Mouse (Mus musculus): Measurements from ENCODE around the gene Pdzd2. TPM values are rescaled to one million over a fixed set of nuclear protein-coding genes. Genes with fewer than 3 reads are reported as not detected.
"Not testable (repeated sequence)": the region's sequence is repeated elsewhere in the genome, so short reads cannot be mapped to it uniquely, and the experiment has no call there.

The Pdzd2 gene
- total and polyA plus RNA-seq, 2 experiments from 2014 or later: 15.9 to 40.6 TPM

DNA sequence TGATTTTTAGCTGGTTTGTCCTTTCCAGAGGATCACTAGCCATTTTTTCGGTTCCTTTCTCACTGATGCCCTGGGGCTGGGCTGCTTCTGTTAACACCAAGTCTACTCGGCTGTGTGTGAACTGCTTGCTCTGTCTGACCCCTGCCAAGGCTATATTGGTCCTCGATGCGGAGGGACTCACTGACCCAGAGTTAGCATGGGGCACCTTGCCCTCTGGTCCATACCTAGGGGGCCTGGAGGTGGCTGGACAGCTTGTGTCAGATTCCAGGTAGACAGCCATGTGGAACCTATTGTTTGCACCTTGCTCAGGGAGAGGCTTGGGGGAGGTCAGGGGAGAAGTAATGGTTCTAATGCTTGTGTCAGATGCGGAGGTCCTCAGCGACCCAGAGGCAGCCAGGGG is 365.8 kb downstream of the Pdzd2 start:
- no peak for ATAC-seq
- no peaks in the 10 kb centered on the region for H3K9me3 ChIP-seq (ENCODE audit: low read length)
- H3K36me3 ChIP-seq (ENCODE audit: insufficient read depth, low read length): no peaks in the 10 kb centered on the region
- 80% methylated on average over 6 of the region's 6 CpGs for WGBS
- H3K4me3 ChIP-seq (ENCODE audit: low read length): no peak overlapping the region
- H3K4me2 ChIP-seq (ENCODE audit: low read depth, low read length): no peak overlapping the region
- peaks cover 8% of the 10 kb centered on the region; the same call in 1 of the 2 replicates for H3K4me1 ChIP-seq (ENCODE audit: insufficient read depth, low read length)
- no peak for TF ChIP-seq CTCF (IDR thresholded peaks at IDR 0.05; ENCODE audit: low read depth)
- no peak overlapping the region for H3K9ac ChIP-seq (replicated peaks; ENCODE audit: low read length)
- no peak overlapping the region for H3K27ac ChIP-seq
- DNase-seq (ENCODE audit: low spot score): no peak
- no peaks in the 10 kb centered on the region for H3K27me3 ChIP-seq (ENCODE audit: insufficient read depth, low read length)

GRCm38 (mm10) chr15:12373496-12373895 is 366.2 kb downstream of the Pdzd2 start:
- Histone ChIP-seq H3K4me3 (ENCODE audit: low read length) (no peak overlapping the region), H3K9ac (replicated peaks; ENCODE audit: low read length) (no peak overlapping the region), H3K27me3 (ENCODE audit: insufficient read depth, low read length) (no peaks in the 10 kb centered on the region), H3K4me1 (ENCODE audit: insufficient read depth, low read length) (peaks cover 8% of the 10 kb centered on the region; the same call in 1 of the 2 replicates), H3K4me2 (ENCODE audit: low read depth, low read length) (no peak overlapping the region), H3K9me3 (ENCODE audit: low read length) (no peaks in the 10 kb centered on the region), H3K36me3 (ENCODE audit: insufficient read depth, low read length) (no peaks in the 10 kb centered on the region), H3K27ac (no peak overlapping the region)
- no peak for DNase-seq (ENCODE audit: low spot score)
- 74% methylated on average over 14 of the region's 14 CpGs for WGBS
- ATAC-seq: no peak
- no peak for TF ChIP-seq CTCF (IDR thresholded peaks at IDR 0.05; ENCODE audit: low read depth)

DNA sequence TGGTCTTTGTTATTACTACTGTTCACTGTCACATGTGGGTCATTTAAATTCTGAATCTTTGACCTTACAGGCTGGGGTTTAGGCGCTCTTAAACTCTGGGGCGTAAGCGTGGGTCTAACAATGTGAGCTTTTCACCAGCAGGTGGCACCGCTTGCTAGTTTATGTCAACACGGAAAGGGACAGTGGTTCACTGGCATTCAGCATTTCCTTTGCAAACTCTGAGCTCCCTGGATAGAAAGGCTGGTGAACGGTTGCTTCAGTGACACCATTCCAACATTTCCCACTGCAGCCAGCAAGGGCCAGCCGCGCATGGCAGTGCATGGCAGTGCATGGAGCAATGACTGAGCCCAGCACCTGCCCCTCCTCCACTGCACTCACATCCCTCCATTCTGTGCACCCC is 368.5 kb downstream of the Pdzd2 start:
- no peak overlapping the region for H3K4me3 ChIP-seq (ENCODE audit: low read length)
- H3K9ac ChIP-seq (replicated peaks; ENCODE audit: low read length): no peak overlapping the region
- no peak overlapping the region for H3K4me2 ChIP-seq (ENCODE audit: low read depth, low read length)
- no peaks in the 10 kb centered on the region for H3K36me3 ChIP-seq (ENCODE audit: insufficient read depth, low read length)
- H3K9me3 ChIP-seq (ENCODE audit: low read length): no peaks in the 10 kb centered on the region
- H3K27ac ChIP-seq: no peak overlapping the region
- H3K4me1 ChIP-seq (ENCODE audit: insufficient read depth, low read length): peaks cover 17% of the 10 kb centered on the region
- DNase-seq (ENCODE audit: low spot score) (peak; percentile 92), ATAC-seq (peak; percentile 70)
- WGBS: 2% methylated on average over 8 of the region's 8 CpGs
- peak; percentile 92 for TF ChIP-seq CTCF (IDR thresholded peaks at IDR 0.05; ENCODE audit: low read depth)
- no peaks in the 10 kb centered on the region for H3K27me3 ChIP-seq (ENCODE audit: insufficient read depth, low read length)

DNA sequence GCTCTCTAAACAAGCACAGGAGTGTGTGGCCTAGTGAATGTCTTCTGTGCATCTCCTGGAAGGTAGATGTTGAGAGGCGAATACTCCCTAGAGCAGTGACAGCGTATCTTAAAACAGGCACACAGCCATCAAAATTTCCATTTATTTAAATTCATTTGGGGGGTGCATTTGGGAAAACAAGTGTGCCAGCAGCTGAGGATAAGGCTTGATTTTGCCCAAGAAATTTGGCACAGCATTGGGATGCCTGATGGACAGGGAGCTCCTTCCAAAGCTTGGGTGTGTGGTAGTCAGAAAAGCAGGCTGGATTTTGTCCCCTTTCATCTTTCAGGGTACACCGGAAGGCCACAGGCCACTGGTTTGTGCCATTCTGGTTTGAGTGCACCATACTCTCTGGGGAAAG is 369.6 kb downstream of the Pdzd2 start:
- no peak overlapping the region for H3K4me2 ChIP-seq (ENCODE audit: low read depth, low read length)
- no peak overlapping the region for H3K9ac ChIP-seq (replicated peaks; ENCODE audit: low read length)
- no peaks in the 10 kb centered on the region for H3K27me3 ChIP-seq (ENCODE audit: insufficient read depth, low read length)
- DNase-seq (ENCODE audit: low spot score) (no peak), ATAC-seq (no peak)
- peaks cover 18% of the 10 kb centered on the region for H3K4me1 ChIP-seq (ENCODE audit: insufficient read depth, low read length)
- WGBS: 78% methylated on average over 3 of the region's 3 CpGs
- H3K9me3 ChIP-seq (ENCODE audit: low read length): no peaks in the 10 kb centered on the region
- no peaks in the 10 kb centered on the region for H3K36me3 ChIP-seq (ENCODE audit: insufficient read depth, low read length)
- H3K27ac ChIP-seq: no peak overlapping the region
- TF ChIP-seq CTCF (IDR thresholded peaks at IDR 0.05; ENCODE audit: low read depth): no peak
- H3K4me3 ChIP-seq (ENCODE audit: low read length): no peak overlapping the region

DNA sequence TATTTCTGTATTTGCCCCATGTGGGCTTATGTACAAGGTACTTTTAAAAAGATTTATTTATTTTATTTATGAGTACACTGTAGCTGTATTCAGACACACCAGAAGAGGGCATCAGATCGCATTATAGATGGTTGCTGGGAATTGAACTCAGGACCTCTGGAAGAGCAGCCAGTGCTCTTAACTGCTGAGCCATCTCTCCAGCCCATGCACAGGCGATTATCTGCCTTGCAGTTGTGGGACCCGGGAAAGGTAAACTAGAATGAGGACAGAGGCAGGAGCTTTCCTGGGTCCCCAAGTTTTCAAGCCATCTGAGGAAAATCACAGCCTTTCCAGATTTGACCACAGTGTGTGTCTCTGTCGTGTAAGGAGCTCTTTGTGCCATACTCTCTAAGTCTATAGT is 370.9 kb downstream of the Pdzd2 start:
- ATAC-seq (no peak), DNase-seq (ENCODE audit: low spot score) (no peak)
- peaks cover 18% of the 10 kb centered on the region for H3K4me1 ChIP-seq (ENCODE audit: insufficient read depth, low read length)
- no peak overlapping the region for H3K9ac ChIP-seq (replicated peaks; ENCODE audit: low read length)
- no peak for TF ChIP-seq CTCF (IDR thresholded peaks at IDR 0.05; ENCODE audit: low read depth)
- no peak overlapping the region for H3K27ac ChIP-seq
- no peaks in the 10 kb centered on the region for H3K27me3 ChIP-seq (ENCODE audit: insufficient read depth, low read length)
- H3K4me2 ChIP-seq (ENCODE audit: low read depth, low read length): no peak overlapping the region
- no peaks in the 10 kb centered on the region for H3K9me3 ChIP-seq (ENCODE audit: low read length)
- WGBS: 90% methylated on average over 4 of the region's 4 CpGs
- no peaks in the 10 kb centered on the region for H3K36me3 ChIP-seq (ENCODE audit: insufficient read depth, low read length)
- no peak overlapping the region for H3K4me3 ChIP-seq (ENCODE audit: low read length)

- Histone ChIP-seq H3K36me3 (ENCODE audit: insufficient read depth, low read length) (no peaks in the 10 kb centered on the region), H3K27ac (no peak overlapping the region), H3K27me3 (ENCODE audit: insufficient read depth, low read length) (no peaks in the 10 kb centered on the region), H3K9me3 (ENCODE audit: low read length) (no peaks in the 10 kb centered on the region), H3K4me1 (ENCODE audit: insufficient read depth, low read length) (peaks cover 18% of the 10 kb centered on the region), H3K4me2 (ENCODE audit: low read depth, low read length) (no peak overlapping the region), H3K9ac (replicated peaks; ENCODE audit: low read length) (no peak overlapping the region), H3K4me3 (ENCODE audit: low read length) (no peak overlapping the region)
- ATAC-seq (no peak), DNase-seq (ENCODE audit: low spot score) (no peak)
- no peak for TF ChIP-seq CTCF (IDR thresholded peaks at IDR 0.05; ENCODE audit: low read depth)
- WGBS: 47% methylated on average over 11 of the region's 11 CpGs
Measured at GRCm38 (mm10) chr15:12368357-12368756, 371.4 kb downstream of the Pdzd2 start.

DNA sequence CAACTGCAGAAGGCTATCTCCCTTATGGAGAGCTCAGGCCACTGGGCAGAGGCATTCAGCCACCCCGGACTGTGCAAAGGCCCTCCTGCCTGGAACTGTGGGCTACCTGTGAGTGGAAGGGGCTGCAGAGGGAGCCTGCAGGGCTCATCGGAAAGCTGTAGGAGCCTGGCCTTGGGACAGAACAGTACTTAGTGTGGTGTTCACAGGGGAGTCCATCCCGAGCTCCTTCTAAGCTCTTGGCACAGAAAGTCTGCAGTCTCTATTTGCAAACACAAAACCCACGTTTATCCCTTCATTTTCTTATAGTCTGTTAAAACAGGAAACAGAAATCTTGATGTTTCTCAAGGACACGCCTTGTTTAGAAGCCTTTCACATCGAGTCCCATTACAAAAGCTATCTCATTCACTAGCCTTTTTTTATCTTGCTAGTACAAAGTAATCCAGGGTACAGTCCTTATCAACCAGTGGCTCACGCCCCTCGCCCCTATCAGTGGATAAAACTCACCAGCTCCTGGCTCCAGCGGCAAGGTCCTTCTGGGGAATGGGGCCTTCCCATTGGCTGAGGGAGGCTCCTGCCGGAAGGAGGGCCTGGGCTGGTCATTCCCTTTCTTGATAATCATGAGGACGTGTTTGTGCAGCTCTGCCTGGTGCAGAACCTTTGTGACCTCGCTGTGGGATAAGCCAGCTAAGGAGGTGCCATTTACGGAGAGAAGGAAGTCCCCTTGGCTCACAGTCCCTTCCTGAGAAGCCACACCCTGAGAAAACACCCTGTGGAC is 372.2 kb downstream of the Pdzd2 start:
- no peak overlapping the region for H3K9ac ChIP-seq (replicated peaks; ENCODE audit: low read length)
- H3K27me3 ChIP-seq (ENCODE audit: insufficient read depth, low read length): no peaks in the 10 kb centered on the region
- TF ChIP-seq CTCF (IDR thresholded peaks at IDR 0.05; ENCODE audit: low read depth): no peak
- no peak overlapping the region for H3K27ac ChIP-seq
- DNase-seq (ENCODE audit: low spot score) (no peak), ATAC-seq (no peak)
- no peaks in the 10 kb centered on the region for H3K9me3 ChIP-seq (ENCODE audit: low read length)
- WGBS: 51% methylated on average over 13 of the region's 13 CpGs
- no peaks in the 10 kb centered on the region for H3K36me3 ChIP-seq (ENCODE audit: insufficient read depth, low read length)
- H3K4me3 ChIP-seq (ENCODE audit: low read length): no peak overlapping the region
- no peak overlapping the region for H3K4me2 ChIP-seq (ENCODE audit: low read depth, low read length)
- H3K4me1 ChIP-seq (ENCODE audit: insufficient read depth, low read length): peaks cover 18% of the 10 kb centered on the region

DNA sequence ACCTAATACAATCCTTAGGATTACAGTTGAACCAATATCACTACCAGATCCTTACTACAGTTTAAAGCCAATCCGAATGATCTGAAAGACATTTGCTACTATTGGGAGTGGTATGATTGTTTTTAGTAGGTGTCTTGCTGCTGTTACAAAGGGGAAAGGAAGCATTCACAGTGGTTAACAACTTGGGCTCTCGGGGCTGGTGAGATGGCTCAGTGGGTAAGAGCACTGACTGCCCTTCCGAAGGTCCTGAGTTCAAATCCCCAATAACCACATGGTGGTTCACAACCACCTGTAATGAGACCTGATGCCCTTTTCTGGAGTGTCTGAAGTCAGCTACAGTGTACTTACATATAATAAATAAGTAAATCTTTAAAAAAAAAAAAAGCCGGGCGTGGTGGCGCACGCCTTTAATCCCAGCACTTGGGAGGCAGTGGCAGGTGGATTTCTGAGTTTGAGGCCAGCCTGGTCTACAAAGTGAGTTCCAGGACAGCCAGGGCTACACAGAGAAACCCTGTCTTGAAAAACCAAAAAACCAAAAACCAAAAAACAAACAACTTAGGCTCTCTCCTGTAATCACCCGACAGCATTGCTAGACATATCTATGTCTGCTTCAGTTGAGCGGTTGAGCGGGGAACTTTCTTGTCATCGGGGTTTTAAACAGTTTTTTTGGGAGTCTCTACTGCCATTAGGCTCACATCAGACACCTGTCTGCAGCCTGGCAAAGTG is 373.0 kb downstream of the Pdzd2 start:
- not testable (repeated sequence) for H3K4me3 ChIP-seq (ENCODE audit: low read length); H3K4me2 ChIP-seq (ENCODE audit: low read depth, low read length); H3K9ac ChIP-seq (replicated peaks; ENCODE audit: low read length); H3K36me3 ChIP-seq (ENCODE audit: insufficient read depth, low read length); DNase-seq (ENCODE audit: low spot score); H3K27me3 ChIP-seq (ENCODE audit: insufficient read depth, low read length); ATAC-seq; H3K9me3 ChIP-seq (ENCODE audit: low read length)
- Histone ChIP-seq H3K27ac (peak overlapping the region; percentile 84), H3K4me1 (ENCODE audit: insufficient read depth, low read length) (peaks cover 18% of the 10 kb centered on the region)
- 75% methylated on average over 11 of the region's 11 CpGs for WGBS
